Mouse (Mus musculus) cortical plate, adult 2 months (tissue): ENCODE results near the gene Dzip1.

Source experiments
- CTCF ChIP-seq: fragments of 200-500 bp; IDR thresholded peaks from 2 replicates; pipeline ENCODE4 v1.5.1; 2011; ENCODE audit warnings: mild to moderate bottlenecking, control low read depth, low read length; ENCODE audit not compliant: insufficient read depth; ENCODE audit errors: extremely low read depth
- POLR2A ChIP-seq: fragments of 200-500 bp; IDR thresholded peaks from 2 replicates; pipeline ENCODE4 v1.6.1; 2011; ENCODE audit warnings: mild to moderate bottlenecking, low read length, control low read depth; ENCODE audit not compliant: insufficient read depth; ENCODE audit errors: extremely low read depth

GRCm38 (mm10) chr14:118890101-118890500, 35.2 kb downstream of the Dzip1 start:
- TF ChIP-seq CTCF = no peak
- TF ChIP-seq POLR2A = no peak
